Mouse (Mus musculus) E14TG2a.4 (cell line): Measurements from ENCODE around the gene Mras.

Source experiments
- CTCF ChIP-seq: conservative IDR thresholded peaks from 2 replicates; pipeline ENCODE4 v1.5.1; 2014; ENCODE audit warnings: low read length
- NANOG ChIP-seq: IDR thresholded peaks from 2 replicates; pipeline ENCODE4 v1.6.1; 2014; ENCODE audit warnings: borderline replicate concordance, low read length, mixed read lengths

DNA sequence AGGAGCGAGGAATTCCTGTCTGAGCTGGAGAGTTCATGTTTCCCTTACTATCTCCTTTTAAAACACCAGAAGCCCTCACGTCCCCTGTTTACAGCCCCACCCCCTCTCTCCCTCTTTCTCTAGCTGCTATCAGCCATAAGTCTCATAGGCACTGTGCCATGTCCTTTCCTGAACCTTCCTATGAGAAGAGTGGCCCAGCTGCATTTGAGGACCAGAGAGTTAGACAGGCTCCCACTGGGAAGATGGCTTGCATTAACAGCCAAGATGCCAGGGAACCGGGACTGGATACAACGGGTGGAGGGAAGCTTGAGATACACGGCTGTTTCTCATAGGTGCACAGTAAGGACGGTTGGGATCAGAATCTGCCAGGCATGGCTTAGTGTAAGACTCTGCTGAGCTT, 27.7 kb upstream of the Mras start:
- no peak for TF ChIP-seq CTCF
- TF ChIP-seq NANOG: no peak
